Mouse (Mus musculus): ENCODE measurements around the gene Phf2.

The Phf2 gene

DNA sequence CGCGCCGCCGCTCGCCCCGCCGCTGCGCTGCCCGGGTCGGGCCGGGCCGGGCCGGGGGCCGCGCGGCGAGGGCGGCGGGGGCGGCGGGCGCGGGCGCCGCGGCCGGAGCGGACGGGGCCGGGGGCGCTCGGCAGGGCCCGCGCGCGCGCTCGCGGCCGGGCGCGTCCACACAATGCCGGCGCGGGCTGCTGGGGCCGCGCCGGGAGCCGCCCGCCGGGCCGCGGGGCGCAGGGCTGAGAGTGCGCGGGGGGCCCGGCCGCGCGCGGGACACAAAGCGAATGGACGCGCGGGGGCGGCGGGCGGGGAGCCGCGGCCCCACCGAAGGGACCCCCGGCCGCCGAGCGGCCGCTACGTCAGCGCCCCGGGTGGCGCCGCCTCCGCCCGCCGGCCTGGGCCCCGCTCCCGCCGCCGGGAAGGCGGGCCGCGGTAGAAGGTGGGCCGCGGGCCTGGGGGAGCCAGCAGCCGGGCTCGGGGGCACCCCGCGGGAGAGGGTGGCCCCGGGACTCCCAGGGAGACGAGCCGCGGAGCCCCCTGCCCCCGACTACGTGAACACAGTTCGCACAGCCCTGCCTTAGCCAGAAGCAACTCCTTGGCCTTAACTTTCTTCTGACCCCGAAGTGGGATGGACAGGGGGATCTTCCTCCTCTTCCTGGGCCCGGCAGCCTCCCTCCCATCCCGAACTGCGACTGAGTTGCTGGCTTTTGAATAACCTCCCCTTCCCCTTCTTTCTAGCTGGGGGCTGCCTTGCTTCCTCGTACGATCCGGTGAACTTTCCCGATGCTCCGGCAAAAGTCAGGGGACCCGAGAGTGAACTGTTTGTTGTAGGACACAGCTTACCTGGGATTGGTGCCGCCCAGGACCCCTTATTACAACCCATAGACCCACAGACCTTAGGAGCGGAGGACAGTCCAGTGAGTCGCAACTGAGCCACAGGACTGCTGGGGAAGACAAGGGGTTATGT, at the start of gene Phf2:
TSS of gene Phf2 (minus strand) at position 349 of the 961 bp plus-strand sequence.
- peak in 1 of 2 experiments; percentile 35 for DNase-seq (ENCODE audit: low spot score in 2 of 2)

DNA sequence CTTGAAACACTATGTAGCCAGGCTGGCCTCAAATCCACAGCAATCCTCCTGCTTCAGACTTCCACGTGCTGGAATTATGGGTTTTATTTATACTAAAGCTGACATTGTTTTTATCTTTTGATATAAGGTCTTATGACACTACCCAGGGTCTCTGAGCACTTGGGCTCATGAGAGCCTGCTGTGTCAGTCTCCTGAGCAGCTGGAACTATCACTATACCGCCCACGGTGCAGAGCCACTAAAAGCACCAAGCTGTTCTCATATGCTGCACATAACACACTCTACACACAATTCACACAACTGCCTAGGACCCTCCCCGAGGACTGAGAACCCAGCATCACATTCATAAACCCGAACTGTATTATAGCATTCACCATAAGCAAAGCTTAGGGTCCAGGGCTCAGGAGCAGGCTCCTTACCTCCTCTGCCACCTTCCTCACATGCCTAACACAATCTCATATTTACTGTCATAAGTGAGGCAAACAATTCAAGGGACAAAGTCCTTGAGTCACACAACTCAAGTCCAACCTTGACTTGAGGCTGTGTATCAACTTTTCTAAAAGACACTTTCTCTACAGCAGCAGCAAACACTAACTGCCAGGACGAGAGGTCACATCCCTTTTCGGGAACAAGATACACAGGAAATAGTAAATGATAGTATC, 49.0 kb upstream of the Phf2 start:
- DNase-seq (ENCODE audit: low spot score in 2 of 2): no peak

DNA sequence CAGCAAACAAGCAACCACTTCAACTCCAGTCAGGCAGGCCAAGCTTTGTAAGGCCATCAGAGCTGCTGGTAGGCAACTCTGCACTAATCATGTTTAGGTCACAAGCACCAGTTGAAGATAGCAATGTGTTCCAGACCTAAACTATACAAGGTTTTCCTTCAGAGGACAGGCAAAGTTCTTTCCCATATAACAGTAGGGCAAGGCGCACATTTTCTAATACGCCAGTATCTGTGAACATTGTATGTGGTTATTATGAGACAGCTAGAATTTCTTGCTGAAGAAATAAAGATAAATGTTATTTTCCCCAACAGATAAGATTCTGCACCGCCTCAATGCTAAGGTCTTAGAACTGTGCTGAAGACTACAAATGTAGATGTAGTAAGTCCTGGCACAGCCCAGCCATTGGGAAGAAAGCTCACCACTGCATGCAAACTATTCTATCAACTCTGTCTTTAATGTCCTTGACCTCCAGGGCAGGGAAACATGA, 46.2 kb upstream of the Phf2 start:
- no peak for DNase-seq (ENCODE audit: low spot score in 2 of 2)

DNA sequence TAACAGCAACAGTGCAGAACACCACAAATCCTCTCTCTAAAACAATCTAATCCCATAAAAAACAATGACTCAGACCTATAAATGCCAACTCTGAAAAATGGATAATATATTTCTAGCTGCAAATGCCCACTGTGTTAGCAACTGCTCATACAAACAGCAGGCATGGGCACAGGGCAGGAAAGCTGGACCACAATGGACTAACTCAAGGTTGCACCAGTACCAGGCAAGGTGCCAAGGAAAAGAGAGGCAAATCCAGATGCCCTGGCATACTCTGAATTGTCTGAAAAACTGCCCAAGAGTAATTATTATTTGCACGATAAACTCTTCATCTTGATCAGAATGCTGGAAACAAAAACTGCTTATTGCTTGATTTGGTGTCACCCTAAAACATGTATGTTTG, 42.8 kb upstream of the Phf2 start:
- DNase-seq (ENCODE audit: low spot score in 2 of 2): no peak

DNA sequence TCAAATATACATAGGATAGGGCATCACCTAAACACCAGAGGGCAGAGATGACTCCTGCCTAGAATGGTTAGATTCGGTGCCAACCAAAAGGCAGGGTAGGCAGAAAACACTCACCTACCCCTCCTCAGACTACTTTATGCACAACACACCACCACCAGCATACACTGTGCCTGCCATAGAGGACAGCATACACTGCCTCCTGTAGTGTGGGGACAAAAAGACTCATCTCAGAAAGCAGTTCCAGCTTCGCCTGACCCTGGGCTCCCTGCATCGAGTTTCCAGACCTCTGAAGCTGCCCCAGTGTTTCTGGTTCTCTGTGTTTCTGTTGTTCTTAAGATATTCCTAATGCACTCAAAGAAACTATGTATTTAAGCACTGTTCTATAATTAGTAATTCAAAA, 42.2 kb upstream of the Phf2 start:
- no peak for DNase-seq (ENCODE audit: low spot score in 2 of 2)

DNA sequence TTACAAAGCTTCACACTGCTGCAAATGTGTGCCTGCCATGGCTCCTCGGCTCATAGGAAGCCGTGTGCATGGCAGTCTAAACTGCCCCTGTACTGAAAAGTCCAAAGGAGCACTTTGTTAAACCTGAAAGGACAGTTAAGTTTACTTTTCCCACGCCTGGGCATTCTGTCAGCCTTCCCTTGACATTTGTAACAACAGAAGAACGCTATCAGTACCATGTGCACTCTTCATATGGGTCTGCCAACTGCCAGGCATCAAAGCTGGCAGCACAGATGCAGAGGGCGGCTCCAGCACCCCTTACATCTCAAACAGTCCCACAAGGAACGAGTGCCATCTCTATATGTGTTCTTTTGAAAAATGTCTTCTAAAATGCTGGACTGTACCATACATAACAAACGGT, 40.5 kb upstream of the Phf2 start:
- no peak for DNase-seq (ENCODE audit: low spot score in 2 of 2)

DNA sequence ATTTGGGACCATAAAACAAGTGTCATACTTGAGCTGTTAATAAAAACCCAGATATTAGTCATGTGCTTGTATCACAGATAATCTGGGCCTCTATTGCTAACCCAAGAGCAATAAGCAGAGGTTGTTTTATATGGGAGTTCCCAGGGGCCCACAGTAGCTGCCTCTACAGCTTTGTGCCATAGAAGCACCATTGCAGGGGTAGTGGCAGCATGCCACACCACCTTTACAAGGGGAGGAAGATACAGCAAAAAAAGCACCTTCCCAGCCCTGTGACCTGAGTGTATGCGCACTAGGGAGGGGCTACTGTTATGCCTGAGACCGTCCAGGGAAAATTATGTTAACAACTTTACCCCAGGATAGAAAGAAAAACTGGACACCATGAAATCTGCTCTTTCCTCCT, 34.5 kb upstream of the Phf2 start:
- no peak for DNase-seq (ENCODE audit: low spot score in 2 of 2)

DNA sequence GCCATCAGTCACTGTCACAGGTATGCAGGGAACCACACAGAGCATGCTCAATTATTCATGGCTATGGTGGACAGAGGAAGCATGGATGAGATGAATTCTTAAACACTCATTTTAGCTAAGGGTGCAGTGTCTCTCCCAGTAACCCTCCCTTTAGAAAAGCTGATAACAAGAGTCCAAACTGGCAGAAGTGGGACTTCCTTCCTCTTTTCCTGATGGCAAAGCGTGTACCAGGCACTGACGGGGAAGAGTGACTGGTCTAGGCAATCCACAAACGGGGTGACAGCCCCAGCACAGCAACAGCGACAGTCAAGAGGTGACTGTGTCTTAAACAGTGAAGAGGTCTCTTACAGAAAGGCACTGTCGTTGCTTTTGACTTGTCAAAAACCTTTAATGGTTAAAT, 24.5 kb upstream of the Phf2 start:
- DNase-seq (ENCODE audit: low spot score in 2 of 2): no peak

DNA sequence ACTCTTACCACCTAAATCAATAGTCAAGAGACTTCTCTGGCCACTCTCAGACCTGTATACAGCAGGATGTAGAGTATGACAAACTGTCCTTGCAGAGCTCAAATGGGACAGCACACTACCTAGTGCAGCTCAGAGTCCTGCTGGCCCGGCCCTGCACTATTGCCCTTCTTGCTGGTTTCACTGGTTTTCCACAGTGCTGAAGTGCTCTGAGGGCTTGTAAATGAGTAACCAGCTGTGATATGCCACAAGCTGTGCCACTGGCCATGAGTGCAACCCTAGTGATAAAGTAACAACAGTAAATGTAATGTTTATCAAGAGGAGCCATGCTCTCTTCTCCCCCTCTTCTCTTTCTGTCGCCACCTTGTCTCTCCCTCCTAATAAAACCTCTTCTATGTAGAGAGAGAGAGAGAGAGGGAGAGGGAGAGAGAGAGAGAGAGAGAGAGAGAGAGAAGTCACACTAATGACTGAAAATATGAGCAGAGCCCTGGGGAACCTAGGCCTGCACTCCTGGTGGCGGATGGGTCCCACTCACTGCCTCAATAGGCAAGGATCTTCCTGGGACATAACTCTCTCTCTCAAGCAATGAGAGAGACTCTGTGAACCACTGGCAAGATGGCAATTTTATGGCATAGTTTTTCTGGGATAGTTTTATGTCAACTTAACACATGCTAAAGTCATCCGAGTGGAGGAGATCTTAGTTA, 19.5 kb upstream of the Phf2 start:
- no peak for DNase-seq (ENCODE audit: low spot score in 2 of 2)

DNA sequence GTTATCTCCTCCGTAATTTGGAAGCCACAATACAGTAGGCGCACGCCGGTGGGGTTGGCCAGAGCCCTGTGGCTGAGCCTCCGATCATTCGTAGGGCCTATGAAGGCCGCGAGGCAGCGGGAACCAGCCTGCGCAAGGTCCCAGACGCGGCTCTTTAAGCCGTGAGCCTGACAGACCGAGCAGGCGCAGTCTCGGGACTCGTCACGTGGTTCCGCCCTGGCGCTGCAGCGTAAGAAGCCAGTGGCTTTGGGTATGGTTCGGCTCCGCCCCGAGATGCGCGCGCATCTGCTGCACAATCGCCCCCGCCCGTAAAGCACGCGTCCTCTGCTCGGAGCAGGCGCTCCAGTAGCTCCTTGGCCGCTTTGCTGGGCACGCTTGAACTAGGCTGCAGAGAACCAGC, 7.6 kb upstream of the Phf2 start:
- peak; percentile 97 to 99 for DNase-seq (ENCODE audit: low spot score in 2 of 2)

DNA sequence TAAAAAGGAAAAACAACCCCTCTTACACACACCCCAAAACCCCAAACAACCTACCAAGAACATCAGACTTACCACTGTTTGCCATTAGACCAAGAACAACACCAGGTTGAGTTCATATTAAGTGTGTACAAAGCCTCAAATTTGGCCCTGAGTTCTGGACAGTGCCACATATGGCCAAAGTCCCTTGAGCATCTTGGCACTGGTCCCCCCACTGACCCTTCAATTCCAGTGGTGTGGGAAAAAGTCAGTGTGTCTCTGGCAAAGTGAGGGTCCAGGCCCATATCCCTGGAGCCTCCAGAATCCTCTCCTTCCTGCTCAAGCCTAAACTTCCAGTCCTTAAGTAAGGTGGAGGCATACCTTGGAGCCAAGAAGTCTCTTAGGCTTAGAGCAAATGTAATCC, 6.9 kb upstream of the Phf2 start:
- DNase-seq (ENCODE audit: low spot score in 2 of 2): no peak

DNA sequence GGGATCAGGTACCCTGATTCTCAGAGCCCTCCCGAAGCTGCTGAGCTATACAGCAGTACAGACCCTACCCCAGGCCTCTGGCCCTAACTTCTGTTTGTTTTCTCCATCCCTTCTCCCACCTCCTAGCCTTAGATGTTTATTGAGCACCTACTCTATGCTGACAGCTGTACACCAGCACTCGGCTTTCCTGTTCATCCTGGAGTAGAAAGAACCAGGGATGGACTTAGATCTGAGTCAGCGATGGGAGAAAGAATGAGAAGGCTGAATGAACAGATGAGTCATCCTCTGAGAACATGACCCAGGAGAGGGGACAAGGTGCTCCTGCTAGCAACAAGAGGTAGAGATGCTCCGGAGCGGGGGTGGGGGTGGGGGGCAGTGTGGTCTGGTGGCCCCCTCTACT, 1.8 kb upstream of the Phf2 start:
- DNase-seq (ENCODE audit: low spot score in 2 of 2): no peak

DNA sequence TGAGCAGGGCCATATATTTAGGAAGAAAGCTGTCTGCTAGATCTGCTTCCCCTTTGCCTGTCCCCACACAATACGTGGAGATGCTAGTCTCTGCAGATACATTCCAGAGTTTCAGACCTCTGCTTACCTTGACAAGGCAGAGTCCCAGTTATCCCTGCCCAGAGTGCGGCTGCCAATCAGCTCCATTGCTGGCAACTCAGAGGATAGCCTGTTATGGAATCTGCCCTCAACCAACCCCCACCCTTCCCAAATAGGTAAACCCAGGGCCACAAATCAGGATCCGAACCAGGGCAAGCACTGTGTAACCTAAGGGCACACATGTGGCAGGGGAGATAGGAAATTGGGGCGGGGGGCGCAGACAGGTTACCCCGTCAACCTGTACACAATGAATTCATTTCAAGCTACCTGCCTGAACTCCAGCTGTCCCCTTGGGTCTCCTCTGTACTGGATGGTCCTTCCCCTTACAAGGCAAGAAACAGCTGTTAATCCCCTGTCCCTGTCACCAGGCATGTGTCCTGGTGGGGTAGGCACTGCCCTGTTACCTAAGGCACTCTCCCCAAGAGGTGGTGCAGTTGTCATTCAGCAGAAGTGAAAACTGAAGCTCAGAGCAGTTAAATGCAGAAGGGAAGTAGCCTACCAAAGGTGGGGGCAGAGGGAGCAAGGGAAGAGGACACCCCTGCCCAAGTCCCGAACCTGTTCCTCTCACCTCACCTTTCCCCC, 1.1 kb upstream of the Phf2 start:
- DNase-seq (ENCODE audit: low spot score in 2 of 2): peak in 1 of 2 experiments; percentile 39

DNA sequence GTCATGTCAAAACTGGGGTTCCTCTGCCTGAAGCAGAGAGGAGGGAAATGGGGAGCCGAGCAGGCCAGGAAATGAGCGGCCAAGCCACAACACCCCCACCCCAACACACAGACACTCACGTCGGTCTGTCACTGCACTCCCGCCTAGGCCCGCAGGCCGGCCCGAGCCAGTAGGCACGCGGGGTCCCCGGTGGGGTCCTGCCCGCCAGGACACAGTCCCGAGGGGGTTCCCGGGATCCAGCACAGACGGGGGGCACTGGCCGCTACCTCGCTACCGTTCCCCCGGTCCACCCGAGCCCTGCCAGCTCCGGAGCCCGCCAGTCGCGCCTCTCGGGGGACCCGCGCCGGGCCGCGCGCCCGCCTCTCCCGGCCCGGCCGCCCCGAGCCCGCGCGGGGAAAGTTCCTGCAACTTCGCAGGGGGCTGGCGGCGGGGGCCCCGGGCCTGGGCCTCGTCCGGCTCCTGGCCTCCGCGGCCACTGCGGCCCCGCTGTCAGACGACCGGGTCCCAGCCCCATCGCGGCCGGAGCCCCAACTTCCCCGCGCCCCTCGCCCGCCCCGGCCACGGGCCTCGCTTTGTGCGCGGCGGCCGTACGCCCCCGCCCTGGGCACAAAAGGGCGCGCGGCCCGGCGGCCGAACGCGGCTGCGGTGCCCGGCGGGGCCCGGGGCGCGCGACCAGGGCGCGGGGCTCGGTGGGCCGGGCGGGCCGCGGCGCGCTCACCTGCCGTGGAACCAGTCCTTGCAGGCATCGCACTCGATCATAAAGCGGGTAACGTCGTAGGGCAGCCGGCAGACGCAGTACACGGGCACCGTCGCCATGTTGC, 759 bp downstream of the Phf2 start:
- peak; percentile 60 to 69 for DNase-seq (ENCODE audit: low spot score in 2 of 2)

DNA sequence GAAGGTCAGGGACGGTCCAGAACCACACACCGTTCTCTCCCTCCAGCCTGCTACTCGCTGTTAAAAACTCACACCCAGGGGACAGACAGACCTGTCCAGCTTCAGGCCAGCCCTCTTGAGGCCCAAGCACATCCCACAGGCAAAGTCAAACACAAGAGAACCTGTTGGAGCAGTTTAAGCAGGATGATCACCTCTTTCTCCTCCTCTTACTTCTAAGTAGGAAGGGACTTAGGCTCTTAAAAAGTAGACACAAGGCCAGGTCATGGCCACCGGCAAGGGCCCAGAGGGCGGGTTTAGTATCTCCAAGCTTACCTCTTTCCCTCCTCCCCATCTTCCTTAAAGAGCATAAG, 1.3 kb downstream of the Phf2 start:
- no peak for DNase-seq (ENCODE audit: low spot score in 2 of 2)

DNA sequence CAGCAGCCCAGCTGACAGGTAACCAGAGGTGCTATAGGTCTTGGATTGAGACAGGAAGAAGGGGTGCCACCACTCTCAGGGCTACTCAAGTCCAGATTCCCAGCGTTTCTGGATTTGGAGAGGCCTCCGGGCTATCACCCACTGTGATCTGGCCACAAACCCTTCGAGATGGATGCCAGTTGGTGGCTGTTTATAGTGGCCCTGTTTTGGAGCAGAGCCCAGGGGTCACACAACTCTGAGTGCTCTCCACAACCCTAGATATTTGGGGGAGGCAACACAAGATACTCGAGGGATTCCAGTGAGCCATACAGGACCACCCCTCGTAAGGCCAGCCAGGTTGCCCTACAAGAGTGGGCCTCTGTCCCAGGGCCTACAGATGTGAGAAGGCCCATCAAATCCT, 1.8 kb downstream of the Phf2 start:
- DNase-seq (ENCODE audit: low spot score in 2 of 2): no peak

DNA sequence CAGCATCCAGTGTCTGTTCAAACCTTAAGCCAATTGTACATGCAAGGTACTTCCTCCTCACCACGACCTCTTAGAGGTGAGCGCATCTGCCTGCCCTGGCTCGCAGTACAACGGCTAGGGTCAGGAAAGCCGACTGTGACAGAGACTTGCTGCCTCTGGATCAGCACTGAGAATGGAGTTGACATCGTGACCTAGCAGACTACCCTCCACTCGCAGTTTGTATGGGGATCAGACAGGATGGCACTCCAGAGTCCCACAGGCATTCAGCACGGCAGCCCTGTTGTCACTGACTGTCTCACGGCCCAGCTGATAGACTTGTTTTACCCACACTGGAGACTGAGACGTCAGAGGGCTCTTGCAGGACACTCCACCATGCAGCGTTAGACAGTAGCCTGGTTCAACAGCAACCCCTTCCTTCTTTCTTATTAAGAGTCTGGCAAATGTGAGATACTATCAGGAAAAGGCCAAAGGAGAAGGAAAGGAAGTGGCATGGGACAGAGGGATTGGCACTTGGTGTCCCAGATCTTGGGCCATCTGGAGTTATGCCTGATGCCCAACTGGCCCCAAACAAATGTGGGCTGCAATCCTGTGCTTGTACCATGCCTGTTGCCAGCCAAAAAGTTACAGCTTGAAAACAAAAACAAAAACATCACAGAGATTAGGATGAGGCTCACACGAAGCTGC, 6.1 kb downstream of the Phf2 start:
- peak; percentile 39 to 45 for DNase-seq (ENCODE audit: low spot score in 2 of 2)

DNA sequence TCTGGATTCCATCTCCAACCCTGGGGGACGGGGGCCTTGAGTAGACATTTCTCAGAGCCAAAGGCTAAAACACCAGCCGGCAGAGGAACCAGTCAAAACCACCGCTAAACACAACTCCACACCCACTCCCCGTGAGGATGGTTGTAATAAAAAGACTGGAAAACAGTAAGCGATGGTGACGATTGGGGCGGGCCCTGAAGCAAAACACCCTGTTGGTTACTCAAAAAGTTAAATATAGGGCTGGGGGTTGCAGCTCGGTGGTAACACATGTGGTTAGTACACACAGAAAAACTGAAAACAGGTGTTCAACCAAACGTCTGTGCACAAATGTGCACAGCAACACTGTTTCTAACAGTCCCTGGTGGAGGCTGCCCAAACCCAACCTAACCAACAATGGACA, 7.4 kb downstream of the Phf2 start:
- peak; percentile 78 to 85 for DNase-seq (ENCODE audit: low spot score in 2 of 2)

DNA sequence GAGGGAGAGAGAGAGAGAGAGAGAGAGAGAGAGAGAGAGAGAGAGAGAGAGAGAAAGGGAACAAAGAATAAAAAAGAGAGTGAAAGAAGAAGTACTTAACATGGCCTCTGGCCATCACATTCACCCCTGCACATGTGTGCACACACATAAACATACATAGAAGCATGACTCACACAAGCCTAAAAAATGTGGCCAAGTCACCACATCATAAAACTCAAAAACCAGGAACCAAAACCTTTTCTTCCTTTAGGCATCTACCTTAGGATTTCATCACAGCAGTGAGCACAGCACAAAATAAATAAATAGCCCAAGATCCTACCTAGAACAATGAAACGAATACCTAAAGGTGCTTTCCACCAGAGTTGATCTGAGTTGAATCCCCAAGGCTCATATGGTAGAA, 9.0 kb downstream of the Phf2 start:
- no peak for DNase-seq (ENCODE audit: low spot score in 2 of 2)

DNA sequence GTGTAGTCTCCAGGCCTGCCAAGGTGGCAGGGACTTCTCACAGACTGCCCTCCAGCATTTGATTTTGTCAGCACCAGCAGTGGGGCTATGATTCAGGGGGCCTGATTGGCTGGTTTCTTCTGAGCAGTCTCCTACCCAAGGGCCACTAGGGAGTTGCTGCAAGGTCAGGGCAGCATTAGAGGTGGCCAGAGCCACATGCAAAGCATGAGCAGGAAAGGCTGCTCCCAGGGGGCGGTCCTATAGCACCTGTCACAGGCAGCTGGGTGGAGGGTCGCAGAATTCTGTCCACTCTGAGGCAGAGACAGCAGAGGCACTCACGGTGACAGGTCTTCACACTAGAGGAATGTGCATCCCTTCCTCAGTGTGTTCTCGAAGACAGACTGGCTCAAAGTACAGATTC, 12.1 kb downstream of the Phf2 start:
- DNase-seq (ENCODE audit: low spot score in 2 of 2): no peak

All from thymus, postnatal 10 days (tissue).